1 mouse cellular context compared by ENCODE assay signal in genomic region chr7:19716822-19717221, GRCm38 (mm10).
TF ChIP-seq lines count a peak whose summit lies in the region.

No protein-coding gene starts in this region.

TF ChIP-seq in MEL, 35 proteins besides CTCF, POLR2A, EP300 and RAD21:
- no peak for TF ChIP-seq MEF2A (IDR thresholded peaks at IDR 0.05; ENCODE audit: extremely low read depth, insufficient replicate concordance, low read depth, low read length, poor library complexity, severe bottlenecking)
- no peak for TF ChIP-seq ZMIZ1 (IDR thresholded peaks at IDR 0.05; ENCODE audit: low read depth, low read length)
- TF ChIP-seq ZNF384 (IDR thresholded peaks at IDR 0.05; ENCODE audit: low read depth, low read length): no peak
- TF ChIP-seq ETS1 (IDR thresholded peaks at IDR 0.05; ENCODE audit: low read depth, low read length): no peak
- no peak for TF ChIP-seq ELF1 (IDR thresholded peaks at IDR 0.05; ENCODE audit: low read depth, low read length)
- no peak for TF ChIP-seq USF1 (IDR thresholded peaks at IDR 0.05; ENCODE audit: low read depth, low read length)
- no peak for TF ChIP-seq NELFE (IDR thresholded peaks at IDR 0.05; ENCODE audit: low read depth, low read length)
- no peak for TF ChIP-seq ZKSCAN1 (IDR thresholded peaks at IDR 0.05; ENCODE audit: low read depth, low read length)
- no peak for TF ChIP-seq CHD1 (IDR thresholded peaks at IDR 0.05; ENCODE audit: low read depth, low read length)
- TF ChIP-seq SMC3 (IDR thresholded peaks at IDR 0.05; ENCODE audit: low read depth, low read length): no peak
- no peak for TF ChIP-seq USF2 (IDR thresholded peaks at IDR 0.05; ENCODE audit: borderline replicate concordance in 1 of 2, insufficient read depth in 1 of 2, low read depth in 1 of 2, low read length in 2 of 2)
- no peak for TF ChIP-seq RCOR1 (IDR thresholded peaks at IDR 0.05; ENCODE audit: low read depth, low read length)
- no peak for TF ChIP-seq MAZ (IDR thresholded peaks at IDR 0.05; ENCODE audit: low read depth, low read length)
- TF ChIP-seq MYC (IDR thresholded peaks at IDR 0.05; ENCODE audit: low read depth, low read length): no peak
- no peak for TF ChIP-seq GABPA (IDR thresholded peaks at IDR 0.05; ENCODE audit: low read depth, low read length)
- TF ChIP-seq POLR2AphosphoS5 (IDR thresholded peaks at IDR 0.05; ENCODE audit: borderline replicate concordance, low read depth, low read length): no peak
